Comparison of ENCODE assay signal across 8 mouse cellular contexts in the genomic region with DNA sequence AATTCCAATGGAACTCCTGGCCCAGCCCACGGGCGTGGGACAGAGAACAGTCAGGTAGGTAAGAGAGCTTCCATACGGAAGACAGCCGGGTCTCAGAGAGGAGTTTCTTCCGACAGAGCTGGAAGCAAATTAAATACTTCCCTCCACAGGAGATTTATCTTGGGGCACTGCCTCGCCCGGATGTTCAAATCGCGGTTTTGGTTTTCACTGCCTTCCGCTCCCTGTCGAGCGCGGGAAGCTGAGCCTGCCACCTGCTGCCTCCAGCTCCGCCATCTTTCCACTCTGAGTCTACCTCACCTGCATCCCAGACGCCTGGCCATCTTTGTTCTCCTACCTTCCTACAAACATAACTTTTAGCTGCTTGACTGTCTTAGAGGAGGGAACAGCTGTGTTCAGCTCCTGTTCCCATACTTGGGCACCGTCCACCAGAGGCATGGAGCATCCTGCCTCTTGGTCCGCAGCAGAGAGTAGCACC. TPM values are rescaled to one million over a fixed set of nuclear protein-coding genes. Genes with fewer than 3 reads are reported as not detected.
DNase-seq lines count a peak whose midpoint lies in the region; ATAC-seq lines count a peak whose summit lies in the region.

No protein-coding gene starts in this region.

- peak overlapping the region; percentile 75 for H3K27ac ChIP-seq in forebrain, embryonic 16.5 days (ENCODE audit: low read length)
- peak overlapping the region; percentile 91 for H3K27ac ChIP-seq in intestine, embryonic 16.5 days (ENCODE audit: low read length)
- H3K27ac ChIP-seq in liver, embryonic 15.5 days (replicated peaks), result peak overlapping the region; percentile 85

- peak overlapping the region; percentile 93 for H3K9ac ChIP-seq in forebrain, embryonic 16.5 days (replicated peaks; ENCODE audit: low read depth, low read length)
- H3K9ac ChIP-seq in intestine, embryonic 16.5 days (ENCODE audit: low read depth, low read length), result peak overlapping the region; percentile 95
- peak overlapping the region; percentile 92 for H3K9ac ChIP-seq in liver, embryonic 15.5 days

- H3K4me2 ChIP-seq in forebrain, embryonic 16.5 days (ENCODE audit: low read length), result peak overlapping the region; percentile 93
- H3K4me2 ChIP-seq in intestine, embryonic 16.5 days (ENCODE audit: low read depth, low read length), result peak overlapping the region; percentile 76
- H3K4me2 ChIP-seq in liver, embryonic 15.5 days, result peak overlapping the region; percentile 97

- H3K4me1 ChIP-seq in forebrain, embryonic 16.5 days (replicated peaks; ENCODE audit: control insufficient read depth, insufficient read depth, low read length), result peaks cover 18% of the 10 kb centered on the region
- peaks cover 23% of the 10 kb centered on the region for H3K4me1 ChIP-seq in intestine, embryonic 16.5 days (ENCODE audit: control insufficient read depth, insufficient read depth, low read length)
- H3K4me1 ChIP-seq in liver, embryonic 15.5 days (replicated peaks), result peaks cover 52% of the 10 kb centered on the region

- WGBS in forebrain, embryonic 16.5 days, result 5% methylated on average over 17 of the region's 17 CpGs
- WGBS in intestine, embryonic 16.5 days, result 4% methylated on average over 17 of the region's 17 CpGs
- 4% methylated on average over 17 of the region's 17 CpGs for WGBS in liver, embryonic 15.5 days (ENCODE audit: insufficient replicate concordance)

- DNase-seq in layer of hippocampus, postnatal 10 days (ENCODE audit: low spot score in 2 of 2), result peak; percentile 19 to 44
- no peak for DNase-seq in layer of hippocampus, adult 9-10 months (ENCODE audit: low spot score)
- peak; percentile 35 for DNase-seq in cerebellum, adult 11-12 months
- peak; percentile 50 to 61 for DNase-seq in natural killer cell, adult 2 months (ENCODE audit: low spot score in 2 of 2)
- DNase-seq in telencephalon, adult 2 months (ENCODE audit: low read depth, low spot score), result peak; percentile 10

- H3K4me3 ChIP-seq in forebrain, embryonic 16.5 days (replicated peaks; ENCODE audit: low read length), result peak overlapping the region; percentile 91
- H3K4me3 ChIP-seq in intestine, embryonic 16.5 days (ENCODE audit: low read length), result peak overlapping the region; percentile 96
- peak overlapping the region; percentile 98 for H3K4me3 ChIP-seq in liver, embryonic 15.5 days (replicated peaks)

- H3K36me3 ChIP-seq in forebrain, embryonic 16.5 days (ENCODE audit: control insufficient read depth, insufficient read depth), result no peaks in the 10 kb centered on the region
- H3K36me3 ChIP-seq in intestine, embryonic 16.5 days (ENCODE audit: control insufficient read depth, insufficient read depth, low read length), result no peaks in the 10 kb centered on the region
- H3K36me3 ChIP-seq in liver, embryonic 15.5 days (replicated peaks), result peaks cover 6% of the 10 kb centered on the region

- ATAC-seq in forebrain, embryonic 16.5 days, result peak; percentile 8
- ATAC-seq in intestine, embryonic 16.5 days, result peak; percentile 10; the same call in 1 of the 2 replicates
- ATAC-seq in liver, embryonic 15.5 days (ENCODE audit: insufficient read depth), result peak; percentile 20

- no peaks in the 10 kb centered on the region for H3K27me3 ChIP-seq in forebrain, embryonic 16.5 days (replicated peaks; ENCODE audit: control insufficient read depth, insufficient read depth, low read length)
- H3K27me3 ChIP-seq in intestine, embryonic 16.5 days (replicated peaks; ENCODE audit: control insufficient read depth, insufficient read depth, low read length), result no peaks in the 10 kb centered on the region
- H3K27me3 ChIP-seq in liver, embryonic 15.5 days, result no peaks in the 10 kb centered on the region

- H3K9me3 ChIP-seq in forebrain, embryonic 16.5 days (ENCODE audit: control insufficient read depth, low read length), result 0 out of 2 replicates have a peak, but pooled peaks cover 2% of the 10 kb centered on the region
- H3K9me3 ChIP-seq in intestine, embryonic 16.5 days (ENCODE audit: control insufficient read depth, low read length), result no peaks in the 10 kb centered on the region
- H3K9me3 ChIP-seq in liver, embryonic 15.5 days (replicated peaks), result no peaks in the 10 kb centered on the region

RNA-seq across cellular contexts. Expression of a gene that starts 16.5 kb away (rescaled TPM):
- 10 to 100 TPM; 63.7 to 72.4 TPM for total RNA-seq in layer of hippocampus, postnatal 10 days (2021)
- 8.3 and 9.6 TPM in 2 replicates for polyA plus RNA-seq in forebrain, embryonic 16.5 days (2015; fragmentation: Nextera tagmentation; extraction: Ambion mirVana)
- 14.1 and 17.2 TPM in 2 replicates for polyA plus RNA-seq in intestine, embryonic 16.5 days (2015; fragmentation: Nextera tagmentation; extraction: Ambion mirVana)
- 6.2 and 6.5 TPM in 2 replicates for polyA plus RNA-seq in liver, embryonic 15.5 days (2015; fragmentation: Nextera tagmentation; extraction: Ambion mirVana)
